Mouse (Mus musculus) lung, postnatal 0 days (tissue): ENCODE measurements around the gene Nsf.

Experiments
- CTCF ChIP-seq: IDR thresholded peaks from 2 replicates; pipeline ENCODE4 v1.5.1; 2016; ENCODE audit warnings: antibody characterized with exemption, mild to moderate bottlenecking
- EP300 ChIP-seq: IDR thresholded peaks from 2 replicates; pipeline ENCODE4 v1.6.1; 2016; ENCODE audit warnings: antibody characterized with exemption, mild to moderate bottlenecking, control low read depth

- TF ChIP-seq CTCF, result no peak
- no peak for TF ChIP-seq EP300
These were observed 99.6 kb downstream of the Nsf start for GRCm38 (mm10) chr11:103854294-103854693.
